Mouse (Mus musculus) macrophage (primary cell): ENCODE measurements around the gene Padi1. TPM values are rescaled to one million over a fixed set of nuclear protein-coding genes. Genes with fewer than 3 reads are reported as not detected.

Source experiments
- H3K27ac ChIP-seq: fragments of 350-480 bp; formaldehyde crosslinking; 2 replicates; pipeline ENCODE4 v1.9.0; 2021
- H3K36me3 ChIP-seq: fragments of 350-480 bp; formaldehyde crosslinking; 2 replicates; pipeline ENCODE4 v1.9.0; 2021; ENCODE audit errors: inconsistent target
- H3K4me3 ChIP-seq: fragments of 350-480 bp; formaldehyde crosslinking; 2 replicates; pipeline ENCODE4 v1.9.0; 2021; ENCODE audit errors: inconsistent target
- H3K79me2 ChIP-seq: fragments of 350-480 bp; formaldehyde crosslinking; 2 replicates; pipeline ENCODE4 v1.9.0; 2021; ENCODE audit errors: inconsistent target
- WGBS: methylation state at CpG from one replicate; pipeline ENCODE4 v1.1.7; 2026; ENCODE audit warnings: inconsistent platforms; ENCODE audit not compliant: missing documents; 5-methylcytosine and 5-hydroxymethylcytosine counted together
- polyA plus RNA-seq: library from polyadenylated mRNA; stranded (reverse); fragments of 250-400 nt; gene quantifications from 3 replicates; pipeline ENCODE4 v1.2.4, GENCODE M21; 2018; ENCODE audit warnings: inconsistent platforms

Gene Padi1
- polyA plus RNA-seq, 1 experiment from 2014 or later: not detected

GRCm38 (mm10) chr4:140793795-140794194 lies 51.8 kb downstream of the Padi1 start:
- Histone ChIP-seq H3K79me2 (no peaks in the 10 kb centered on the region), H3K27ac (no peak overlapping the region), H3K4me3 (no peak overlapping the region), H3K36me3 (no peaks in the 10 kb centered on the region)
- WGBS: 80% methylated on average over 9 of the region's 9 CpGs

GRCm38 (mm10) chr4:140792584-140792983 lies 53.0 kb downstream of the Padi1 start:
- WGBS: 93% methylated on average over 7 of the region's 7 CpGs
- no peak overlapping the region for H3K4me3 ChIP-seq
- no peaks in the 10 kb centered on the region for H3K79me2 ChIP-seq
- no peaks in the 10 kb centered on the region for H3K36me3 ChIP-seq
- H3K27ac ChIP-seq: no peak overlapping the region

GRCm38 (mm10) chr4:140791071-140791470 lies 54.5 kb downstream of the Padi1 start:
- Histone ChIP-seq H3K79me2 (no peaks in the 10 kb centered on the region), H3K4me3 (no peak overlapping the region), H3K27ac (no peak overlapping the region), H3K36me3 (no peaks in the 10 kb centered on the region)
- 61% methylated on average over 16 of the region's 16 CpGs for WGBS

- H3K27ac ChIP-seq: no peak overlapping the region
- no peak overlapping the region for H3K4me3 ChIP-seq
- no peaks in the 10 kb centered on the region for H3K79me2 ChIP-seq
- 96% methylated on average over 4 of the region's 4 CpGs for WGBS
- H3K36me3 ChIP-seq: no peaks in the 10 kb centered on the region
Observed at GRCm38 (mm10) chr4:140789983-140790382, 55.6 kb downstream of the Padi1 start.

- WGBS: 68% methylated on average over 6 of the region's 6 CpGs
Observed at GRCm38 (mm10) chr4:140788983-140789382, 56.6 kb downstream of the Padi1 start.

GRCm38 (mm10) chr4:140788264-140788663 lies 57.3 kb downstream of the Padi1 start:
- WGBS: 26% methylated on average over 6 of the region's 6 CpGs
- Histone ChIP-seq H3K79me2 (no peaks in the 10 kb centered on the region), H3K36me3 (no peaks in the 10 kb centered on the region), H3K4me3 (no peak overlapping the region), H3K27ac (peak overlapping the region; percentile 95)

More at GRCm38 (mm10) chr4:140788983-140789382, 56.6 kb downstream of the Padi1 start:
- Histone ChIP-seq H3K27ac (peak overlapping the region; percentile 95), H3K4me3 (no peak overlapping the region), H3K79me2 (no peaks in the 10 kb centered on the region), H3K36me3 (no peaks in the 10 kb centered on the region)

GRCm38 (mm10) chr4:140787414-140787813 lies 58.2 kb downstream of the Padi1 start:
- Histone ChIP-seq H3K4me3 (no peak overlapping the region), H3K27ac (peak overlapping the region; percentile 95), H3K79me2 (no peaks in the 10 kb centered on the region), H3K36me3 (no peaks in the 10 kb centered on the region)
- whole genome bisulfite sequencing: 15% methylated on average over 4 of the region's 4 CpGs

GRCm38 (mm10) chr4:140785217-140785616 lies 60.4 kb downstream of the Padi1 start:
- Histone ChIP-seq H3K79me2 (no peaks in the 10 kb centered on the region), H3K27ac (no peak overlapping the region), H3K36me3 (no peaks in the 10 kb centered on the region), H3K4me3 (no peak overlapping the region)
- 95% methylated on average over 5 of the region's 5 CpGs for WGBS

- 96% methylated on average over 9 of the region's 9 CpGs for WGBS
- H3K79me2 ChIP-seq: no peaks in the 10 kb centered on the region
- H3K36me3 ChIP-seq: no peaks in the 10 kb centered on the region
- H3K4me3 ChIP-seq: no peak overlapping the region
- no peak overlapping the region for H3K27ac ChIP-seq
Observed at GRCm38 (mm10) chr4:140784292-140784945, 61.2 kb downstream of the Padi1 start.

- WGBS: 66% methylated on average over 8 of the region's 9 CpGs
- Histone ChIP-seq H3K36me3 (no peaks in the 10 kb centered on the region), H3K4me3 (no peak overlapping the region), H3K79me2 (no peaks in the 10 kb centered on the region), H3K27ac (no peak overlapping the region)
Observed at GRCm38 (mm10) chr4:140782821-140783220, 62.8 kb downstream of the Padi1 start.

GRCm38 (mm10) chr4:140780507-140780906 lies 65.1 kb downstream of the Padi1 start:
- H3K4me3 ChIP-seq: no peak overlapping the region
- no peak overlapping the region for H3K27ac ChIP-seq
- no peaks in the 10 kb centered on the region for H3K36me3 ChIP-seq
- H3K79me2 ChIP-seq: no peaks in the 10 kb centered on the region
- WGBS: 94% methylated on average over 14 of the region's 14 CpGs

GRCm38 (mm10) chr4:140779803-140780397 lies 65.7 kb downstream of the Padi1 start:
- H3K79me2 ChIP-seq: no peaks in the 10 kb centered on the region
- no peaks in the 10 kb centered on the region for H3K36me3 ChIP-seq
- H3K4me3 ChIP-seq: no peak overlapping the region
- H3K27ac ChIP-seq: no peak overlapping the region
- WGBS: 86% methylated on average over 19 of the region's 19 CpGs

GRCm38 (mm10) chr4:140776623-140777022 lies 69.0 kb downstream of the Padi1 start:
- no peak overlapping the region for H3K27ac ChIP-seq
- no peaks in the 10 kb centered on the region for H3K36me3 ChIP-seq
- no peak overlapping the region for H3K4me3 ChIP-seq
- no peaks in the 10 kb centered on the region; the same call in 1 of the 2 replicates for H3K79me2 ChIP-seq
- 90% methylated on average over 13 of the region's 13 CpGs for WGBS

GRCm38 (mm10) chr4:140775876-140776275 lies 69.7 kb downstream of the Padi1 start:
- 94% methylated on average over 10 of the region's 10 CpGs for WGBS
- Histone ChIP-seq H3K27ac (no peak overlapping the region), H3K36me3 (no peaks in the 10 kb centered on the region), H3K79me2 (no peaks in the 10 kb centered on the region; the same call in 1 of the 2 replicates), H3K4me3 (no peak overlapping the region)

GRCm38 (mm10) chr4:140774893-140775292 lies 70.7 kb downstream of the Padi1 start:
- Histone ChIP-seq H3K4me3 (no peak overlapping the region), H3K36me3 (no peaks in the 10 kb centered on the region), H3K79me2 (no peaks in the 10 kb centered on the region; the same call in 1 of the 2 replicates), H3K27ac (no peak overlapping the region)
- 92% methylated on average over 9 of the region's 9 CpGs for WGBS
